Mouse (Mus musculus): Measurements from ENCODE around the gene Syt12.

GRCm38 (mm10) chr19:4425610-4426366, 51.5 kb downstream of the Syt12 start:
- TF ChIP-seq CTCF (IDR thresholded peaks at IDR 0.05; ENCODE audit: extremely low read depth, insufficient read depth, low read length), result peak; percentile 37; the same call in 1 of the 2 replicates
- no peak for TF ChIP-seq POLR2A (IDR thresholded peaks at IDR 0.05; ENCODE audit: extremely low read depth, insufficient read depth, low read length)

Data from cortical plate, adult 2 months (tissue).